Mouse (Mus musculus) hindbrain, embryonic 16.5 days (tissue): ENCODE data around the gene 4930452B06Rik. TPM values are rescaled to one million over a fixed set of nuclear protein-coding genes. Genes with fewer than 3 reads are reported as not detected.
"Not testable (repeated sequence)": the region's sequence is repeated elsewhere in the genome, so short reads cannot be mapped to it uniquely, and the experiment has no call there.

Source experiments
- ATAC-seq: fragments of 200-750 bp; cut with Nextera tagmentation; 2 replicates; pipeline ENCODE4 v1.8.0; 2017; ENCODE audit warnings: moderate TSS enrichment, moderate library complexity
- H3K27ac ChIP-seq: fragments of 300-500 bp; sonication (generic); 2 replicates; pipeline ENCODE4 v1.5.1; 2014; ENCODE audit warnings: low read depth, mild to moderate bottlenecking, control low read depth, low read length, moderate library complexity
- H3K27me3 ChIP-seq: fragments of 300-500 bp; sonication (generic); replicated peaks from 2 replicates; pipeline ENCODE4 v1.6.1; 2014; ENCODE audit warnings: low read length; ENCODE audit not compliant: control insufficient read depth, insufficient read depth
- H3K36me3 ChIP-seq: fragments of 300-500 bp; sonication (generic); 2 replicates; pipeline ENCODE4 v1.6.1; 2014; ENCODE audit warnings: mild to moderate bottlenecking, low read length, moderate library complexity, mixed read lengths; ENCODE audit not compliant: control insufficient read depth, insufficient read depth
- H3K4me1 ChIP-seq: fragments of 300-500 bp; sonication (generic); 2 replicates; pipeline ENCODE4 v1.6.1; 2014; ENCODE audit warnings: low read depth, low read length; ENCODE audit not compliant: control insufficient read depth, insufficient read depth
- H3K4me2 ChIP-seq: fragments of 300-500 bp; sonication (generic); 2 replicates; pipeline ENCODE4 v1.6.1; 2014; ENCODE audit warnings: mild to moderate bottlenecking, low read length, control low read depth, moderate library complexity
- H3K4me3 ChIP-seq: fragments of 300-500 bp; sonication (generic); 2 replicates; pipeline ENCODE4 v1.5.1; 2014; ENCODE audit warnings: mild to moderate bottlenecking, low read length, control low read depth, moderate library complexity
- H3K9ac ChIP-seq: fragments of 300-500 bp; sonication (generic); 2 replicates; pipeline ENCODE4 v1.6.1; 2014; ENCODE audit warnings: low read depth, mild to moderate bottlenecking, control low read depth, low read length, moderate library complexity
- H3K9me3 ChIP-seq: fragments of 300-500 bp; sonication (generic); 2 replicates; pipeline ENCODE4 v1.6.1; 2014; ENCODE audit warnings: mild to moderate bottlenecking, low read length, moderate library complexity; ENCODE audit not compliant: control insufficient read depth
- WGBS: fragments of 180-500 bp; shearing (Covaris S2); extraction: QIAGEN DNeasy Blood & Tissue Kit; methylation state at CpG from one replicate; pipeline ENCODE4 v1.1.7; 2014; 5-methylcytosine and 5-hydroxymethylcytosine counted together
- polyA plus RNA-seq: library from polyadenylated mRNA; unstranded; fragments of >200 nt; fragmentation: Nextera tagmentation; extraction: Ambion mirVana; gene quantifications from 2 replicates; pipeline ENCODE4 v1.2.1, GENCODE M21; 2015

Gene 4930452B06Rik
- polyA plus RNA-seq, 1 experiment from 2014 or later = 8.0 TPM

DNA sequence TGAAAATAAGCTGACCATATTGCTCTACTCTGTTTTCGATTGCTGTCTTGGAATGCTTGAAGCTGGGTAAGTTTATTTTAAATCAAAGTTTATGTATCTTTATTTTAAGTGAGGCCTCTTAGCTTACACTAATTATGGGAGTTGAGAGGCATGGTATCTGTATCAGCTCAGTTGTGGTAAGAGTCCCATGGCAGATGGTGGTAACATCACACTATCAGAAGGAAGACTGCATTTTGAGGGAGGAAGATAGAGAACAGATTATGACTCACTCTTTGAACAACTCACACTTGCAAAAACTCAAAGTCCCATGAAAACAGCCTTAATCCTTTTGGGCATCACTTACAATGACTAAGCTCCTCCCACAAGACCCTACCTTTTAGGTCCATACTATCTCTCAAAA lies 81.0 kb downstream of the 4930452B06Rik start:
- no peak for ATAC-seq
- 95% methylated on average over 1 of the region's 1 CpGs for WGBS

DNA sequence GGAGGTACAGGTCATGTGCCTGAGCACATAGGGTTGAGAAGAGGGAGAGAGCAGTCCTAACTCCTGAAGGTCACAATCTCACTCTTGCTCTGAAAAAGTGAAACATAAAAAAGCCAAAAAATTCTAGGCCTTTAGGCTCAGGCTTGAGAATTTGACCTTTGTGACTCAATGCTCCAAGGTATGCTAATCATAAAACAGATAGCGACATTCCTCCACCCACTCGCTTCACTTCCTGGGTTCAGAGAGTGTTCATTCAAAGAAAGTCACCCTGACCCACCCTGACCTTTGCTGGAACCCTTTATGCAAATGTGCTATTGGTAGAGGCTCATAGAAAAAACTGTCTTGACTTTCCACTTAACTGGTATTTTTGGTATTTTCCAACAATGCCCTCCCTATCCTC lies 115.0 kb downstream of the 4930452B06Rik start:
- H3K27ac ChIP-seq, H3K4me2 ChIP-seq, H3K9ac ChIP-seq, ATAC-seq, H3K27me3 ChIP-seq, H3K9me3 ChIP-seq, H3K4me3 ChIP-seq, H3K36me3 ChIP-seq, H3K4me1 ChIP-seq: not testable (repeated sequence)
- WGBS = 89% methylated on average over 2 of the region's 2 CpGs

More for the DNA sequence above, 81.0 kb downstream of the 4930452B06Rik start:
- Histone ChIP-seq H3K4me3 (no peak overlapping the region), H3K27ac (no peak overlapping the region), H3K27me3 (no peaks in the 10 kb centered on the region), H3K9me3 (no peaks in the 10 kb centered on the region), H3K36me3 (no peaks in the 10 kb centered on the region), H3K4me2 (no peak overlapping the region), H3K9ac (no peak overlapping the region), H3K4me1 (no peaks in the 10 kb centered on the region)

DNA sequence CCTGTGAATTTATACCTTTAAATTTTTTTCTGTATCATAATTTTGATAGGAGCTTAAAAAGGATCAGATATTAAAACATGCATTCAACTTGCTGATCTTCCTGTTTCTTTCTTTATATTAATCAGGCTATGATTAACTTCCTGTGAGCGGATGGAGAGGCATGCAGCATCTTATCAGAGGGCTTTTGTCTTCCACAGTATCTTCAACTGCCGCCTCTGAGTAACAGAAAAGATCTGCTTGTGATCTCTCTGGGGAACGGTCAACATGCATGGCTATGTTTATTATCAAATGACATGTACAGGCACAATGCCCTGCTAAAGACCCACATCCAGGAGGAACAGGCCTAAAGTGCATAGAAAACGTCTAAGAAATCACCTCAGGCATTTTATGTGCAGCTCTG lies 116.9 kb downstream of the 4930452B06Rik start:
- no peaks in the 10 kb centered on the region for H3K4me1 ChIP-seq
- no peak overlapping the region for H3K27ac ChIP-seq
- ATAC-seq = no peak
- peaks cover 3% of the 10 kb centered on the region; the same call in 1 of the 2 replicates for H3K9me3 ChIP-seq
- H3K4me3 ChIP-seq = no peak overlapping the region
- no peak overlapping the region for H3K9ac ChIP-seq
- no peaks in the 10 kb centered on the region for H3K36me3 ChIP-seq
- 66% methylated on average over 4 of the region's 4 CpGs for WGBS
- H3K27me3 ChIP-seq = no peaks in the 10 kb centered on the region
- H3K4me2 ChIP-seq = no peak overlapping the region

DNA sequence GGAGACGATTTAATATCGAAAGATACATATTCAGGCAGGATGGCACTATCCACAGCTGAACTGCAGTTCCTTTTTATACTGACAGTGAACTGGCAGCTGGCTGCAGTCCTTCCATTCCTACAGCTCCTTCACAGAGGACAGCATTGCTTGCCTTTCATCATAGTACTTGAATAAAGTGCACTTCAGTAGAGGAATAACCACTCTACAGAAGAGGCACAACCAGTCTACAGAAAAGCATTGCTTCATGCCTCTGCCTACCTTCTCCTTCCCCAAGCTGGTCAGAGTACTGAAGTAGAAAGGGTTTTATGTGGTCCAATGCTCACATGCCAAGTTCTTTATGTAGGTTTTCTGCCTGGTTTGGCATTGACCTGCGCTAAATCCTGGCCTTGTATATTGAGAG lies 130.0 kb downstream of the 4930452B06Rik start:
- H3K27me3 ChIP-seq = no peaks in the 10 kb centered on the region
- no peak overlapping the region for H3K4me2 ChIP-seq
- no peaks in the 10 kb centered on the region for H3K4me1 ChIP-seq
- H3K27ac ChIP-seq = no peak overlapping the region
- no peak for ATAC-seq
- H3K9me3 ChIP-seq = peaks cover 3% of the 10 kb centered on the region; the same call in 1 of the 2 replicates
- 92% methylated on average over 3 of the region's 3 CpGs for WGBS
- no peak overlapping the region for H3K9ac ChIP-seq
- H3K4me3 ChIP-seq = no peak overlapping the region
- H3K36me3 ChIP-seq = no peaks in the 10 kb centered on the region

DNA sequence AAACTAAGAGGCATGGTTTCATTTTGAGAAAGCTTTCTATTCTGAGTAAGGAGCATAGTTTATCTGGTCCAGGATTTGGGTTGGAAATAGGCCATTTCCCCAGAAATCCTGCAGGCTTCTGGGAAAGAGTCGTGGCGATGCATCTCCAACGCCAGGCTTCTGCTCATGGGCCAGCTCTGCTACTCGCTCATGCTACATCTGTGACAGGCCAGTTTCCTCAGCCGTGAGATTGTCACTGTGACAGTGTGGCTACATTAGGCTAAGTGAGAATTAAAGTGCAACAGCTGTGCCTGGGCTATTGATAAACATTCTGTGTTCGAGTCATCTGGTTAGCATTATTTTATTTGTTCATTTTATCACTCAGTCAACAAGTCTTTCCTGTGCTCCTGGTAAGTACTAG lies 140.8 kb downstream of the 4930452B06Rik start:
- H3K27ac ChIP-seq = no peak overlapping the region
- H3K9ac ChIP-seq = no peak overlapping the region
- 86% methylated on average over 6 of the region's 6 CpGs for WGBS
- 0 out of 2 replicates have a peak, but pooled peaks cover 6% of the 10 kb centered on the region for H3K9me3 ChIP-seq
- no peak overlapping the region for H3K4me2 ChIP-seq
- H3K4me3 ChIP-seq = no peak overlapping the region
- ATAC-seq = no peak
- no peaks in the 10 kb centered on the region for H3K4me1 ChIP-seq
- H3K27me3 ChIP-seq = no peaks in the 10 kb centered on the region
- no peaks in the 10 kb centered on the region for H3K36me3 ChIP-seq

DNA sequence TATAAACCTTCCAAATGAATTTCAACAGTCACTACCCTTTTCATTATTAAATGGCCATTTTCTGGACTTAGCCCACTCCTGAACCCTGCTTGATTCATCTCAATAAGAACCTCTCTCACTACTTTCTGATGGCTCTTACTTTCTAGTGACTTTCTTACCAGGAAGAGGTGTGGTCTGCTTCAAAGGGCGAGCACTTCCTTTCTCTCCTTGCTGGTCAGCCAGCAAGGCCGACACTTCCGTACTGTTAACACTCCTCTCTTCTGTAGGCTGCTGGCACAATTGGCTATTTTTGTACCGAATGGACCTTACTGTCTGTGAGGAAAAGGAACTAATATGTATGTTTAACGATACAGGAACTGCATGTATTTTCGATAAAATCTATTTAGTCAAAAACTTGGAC lies 148.4 kb downstream of the 4930452B06Rik start:
- H3K4me1 ChIP-seq = no peaks in the 10 kb centered on the region
- 81% methylated on average over 6 of the region's 6 CpGs for WGBS

DNA sequence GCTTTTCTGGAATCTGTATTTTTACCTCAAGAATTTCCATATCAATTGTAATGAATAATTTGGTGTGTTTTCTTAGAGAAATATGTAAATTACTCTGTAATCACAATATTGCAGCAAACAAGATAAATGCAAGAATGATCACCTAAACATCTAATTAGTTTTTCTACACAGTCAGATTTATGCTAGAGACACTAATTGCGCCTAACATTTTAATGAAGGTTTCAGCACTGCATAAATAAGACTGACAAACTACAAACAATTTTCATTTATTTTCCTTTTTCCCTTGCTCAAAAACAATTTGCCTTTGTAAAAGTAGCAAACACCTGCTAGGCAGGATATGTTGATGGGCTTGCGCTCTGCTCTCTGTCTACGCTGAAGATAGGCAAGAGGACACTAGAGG lies 152.0 kb downstream of the 4930452B06Rik start:
- H3K27ac ChIP-seq = no peak overlapping the region
- WGBS = 75% methylated on average over 3 of the region's 3 CpGs
- H3K9me3 ChIP-seq = no peaks in the 10 kb centered on the region
- no peak overlapping the region for H3K4me3 ChIP-seq
- no peak overlapping the region for H3K9ac ChIP-seq
- no peaks in the 10 kb centered on the region for H3K36me3 ChIP-seq
- H3K27me3 ChIP-seq = no peaks in the 10 kb centered on the region
- no peak overlapping the region for H3K4me2 ChIP-seq
- no peaks in the 10 kb centered on the region for H3K4me1 ChIP-seq
- no peak for ATAC-seq

More for the DNA sequence above, 148.4 kb downstream of the 4930452B06Rik start:
- no peak overlapping the region for H3K9ac ChIP-seq
- no peak for ATAC-seq
- no peak overlapping the region for H3K4me3 ChIP-seq
- no peaks in the 10 kb centered on the region for H3K9me3 ChIP-seq
- H3K4me2 ChIP-seq = no peak overlapping the region
- no peaks in the 10 kb centered on the region for H3K27me3 ChIP-seq
- no peak overlapping the region for H3K27ac ChIP-seq
- no peaks in the 10 kb centered on the region for H3K36me3 ChIP-seq

DNA sequence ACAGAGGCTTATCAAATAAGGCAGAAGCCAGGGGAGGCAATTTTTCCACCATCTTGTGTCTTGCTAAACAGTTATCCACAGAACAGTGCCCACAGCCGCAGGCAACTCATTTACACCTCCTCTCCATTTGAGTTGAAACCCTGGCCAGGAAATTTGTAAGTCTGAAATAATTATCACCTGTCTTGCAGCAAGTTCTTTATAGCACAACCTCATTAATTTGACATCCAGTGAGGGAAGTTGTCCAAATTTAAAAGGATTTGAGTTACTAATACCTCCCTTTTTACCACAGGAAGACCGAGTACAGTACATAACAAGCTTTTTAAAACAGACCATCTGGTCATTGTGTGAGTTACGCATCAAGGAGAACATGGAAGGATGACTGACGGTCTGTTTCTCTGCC lies 154.8 kb downstream of the 4930452B06Rik start:
- H3K4me2 ChIP-seq = no peak overlapping the region
- WGBS = 72% methylated on average over 4 of the region's 4 CpGs
- H3K27ac ChIP-seq = no peak overlapping the region
- no peak overlapping the region for H3K9ac ChIP-seq
- no peak overlapping the region for H3K4me3 ChIP-seq
- H3K27me3 ChIP-seq = no peaks in the 10 kb centered on the region
- no peaks in the 10 kb centered on the region for H3K4me1 ChIP-seq
- ATAC-seq = no peak
- no peaks in the 10 kb centered on the region for H3K9me3 ChIP-seq
- no peaks in the 10 kb centered on the region for H3K36me3 ChIP-seq

DNA sequence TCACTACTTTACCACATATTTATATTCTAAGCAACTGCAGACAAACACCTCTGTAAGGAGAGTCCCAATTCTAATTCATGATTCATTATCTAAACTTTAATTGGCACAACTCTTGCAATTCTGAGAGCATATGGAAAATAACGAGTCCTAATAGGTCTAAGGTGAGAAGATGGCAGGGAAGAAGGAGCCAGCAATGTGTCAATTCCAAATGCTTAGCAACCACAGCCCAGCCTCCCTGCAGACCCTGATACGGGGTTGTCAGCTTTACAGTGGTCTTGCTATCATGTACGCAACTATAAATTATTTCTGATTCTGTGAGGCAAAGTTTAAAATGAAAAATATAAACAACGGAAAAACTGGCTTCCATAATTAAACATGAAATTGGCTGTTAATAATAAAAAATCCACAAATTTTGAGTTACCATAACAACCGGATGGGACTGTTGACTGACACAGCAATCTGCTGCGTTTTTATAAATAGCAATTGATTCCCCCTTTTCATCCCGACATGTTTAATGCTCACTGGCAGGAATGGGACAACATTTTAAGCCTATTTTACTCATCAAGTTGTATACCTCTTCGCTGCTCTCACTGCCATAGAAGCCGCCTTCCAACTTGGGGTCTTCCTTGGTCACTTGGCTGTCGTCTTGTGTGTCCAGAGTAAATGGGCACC lies 155.6 kb downstream of the 4930452B06Rik start:
- Histone ChIP-seq H3K27me3 (no peaks in the 10 kb centered on the region), H3K27ac (no peak overlapping the region), H3K4me3 (no peak overlapping the region), H3K36me3 (no peaks in the 10 kb centered on the region), H3K4me1 (no peaks in the 10 kb centered on the region), H3K9me3 (no peaks in the 10 kb centered on the region), H3K4me2 (no peak overlapping the region), H3K9ac (no peak overlapping the region)
- ATAC-seq = no peak
- WGBS = 82% methylated on average over 10 of the region's 10 CpGs
